Mouse (Mus musculus) naive thymus-derived CD4-positive, alpha-beta T cell, adult 5 months (primary cell): ENCODE measurements around the gene Dagla. TPM values are rescaled to one million over a fixed set of nuclear protein-coding genes. Genes with fewer than 3 reads are reported as not detected.

Experiments
- polyA plus RNA-seq: library from polyadenylated mRNA; unstranded; fragments of 100-300 nt; shearing (Covaris generic); gene quantifications from one replicate; pipeline ENCODE4 v1.2.1, GENCODE M21; 2017

The Dagla gene
- polyA plus RNA-seq = not detected

DNA sequence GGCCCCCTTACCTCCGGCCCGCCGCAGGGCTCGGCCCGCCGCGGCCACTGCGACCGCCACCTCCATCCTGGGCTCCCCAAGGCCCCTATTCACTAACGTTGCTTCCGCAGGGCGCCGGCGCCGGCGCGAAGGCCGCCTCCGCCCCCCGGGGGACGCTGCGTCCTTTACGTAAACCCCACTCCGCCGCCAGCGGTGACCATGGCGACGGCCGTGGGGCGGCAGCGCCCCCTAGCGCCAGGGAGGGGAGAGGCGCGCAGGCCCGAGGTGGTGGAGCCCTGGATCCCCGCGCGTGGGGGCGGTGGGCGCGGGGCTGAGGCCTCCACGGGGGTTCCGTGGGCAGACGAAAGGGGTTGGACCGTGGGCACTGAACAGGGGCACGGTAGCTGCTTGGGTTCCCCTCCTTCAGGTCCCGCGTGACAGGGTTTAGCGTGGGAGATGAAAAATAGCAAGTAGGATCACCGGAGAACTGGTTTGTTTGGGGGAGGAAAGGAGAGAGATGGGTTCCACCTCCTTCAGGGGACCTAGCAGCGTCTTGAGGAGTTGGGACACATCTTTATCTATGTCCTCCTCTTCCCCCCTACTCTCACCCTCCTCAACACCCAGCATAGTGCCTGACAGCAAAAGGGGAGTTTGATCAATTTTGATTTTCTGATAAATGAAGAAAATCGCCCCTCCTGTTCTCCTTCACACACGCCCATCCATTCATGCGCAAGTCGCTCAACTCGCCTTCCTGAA is at the start of gene Dagla:
Dagla (minus strand) TSS at position 68 of the 735 bp plus-strand sequence.

DNA sequence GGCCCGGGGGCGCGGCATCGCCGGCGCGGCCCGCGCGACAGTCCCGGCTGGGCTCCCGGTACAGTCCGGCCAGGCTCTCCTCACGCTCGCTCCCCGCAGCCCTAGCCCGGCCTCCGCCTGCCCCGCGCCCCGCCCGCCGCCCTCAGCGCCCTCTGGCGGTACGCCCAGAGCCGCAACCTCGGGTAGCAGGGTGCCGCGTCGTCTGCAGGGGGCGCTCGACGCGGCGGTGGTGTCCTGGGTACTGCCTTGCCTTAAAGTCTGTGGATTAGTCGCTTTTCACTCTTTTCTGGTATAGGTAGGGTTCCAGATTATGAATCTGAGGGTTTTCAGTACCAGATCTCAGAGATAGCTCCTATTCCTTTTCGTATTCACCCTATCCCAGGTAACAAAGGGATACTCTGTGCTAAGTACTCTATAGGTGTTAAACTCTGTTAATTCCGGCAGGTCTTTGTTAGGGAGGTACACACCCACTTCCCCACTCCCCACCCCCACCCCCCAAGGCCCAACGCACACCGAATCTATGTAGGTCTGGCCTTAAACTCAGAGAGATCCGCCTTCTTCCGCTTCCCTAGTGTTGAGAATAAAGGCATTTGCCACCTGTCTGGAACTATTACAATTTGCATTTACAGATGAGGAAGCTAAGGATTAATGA is 63.9 kb downstream of the Dagla start, which contains the start of gene Myrf:
Myrf (minus strand) TSS at position 95 of the 652 bp plus-strand sequence.

DNA sequence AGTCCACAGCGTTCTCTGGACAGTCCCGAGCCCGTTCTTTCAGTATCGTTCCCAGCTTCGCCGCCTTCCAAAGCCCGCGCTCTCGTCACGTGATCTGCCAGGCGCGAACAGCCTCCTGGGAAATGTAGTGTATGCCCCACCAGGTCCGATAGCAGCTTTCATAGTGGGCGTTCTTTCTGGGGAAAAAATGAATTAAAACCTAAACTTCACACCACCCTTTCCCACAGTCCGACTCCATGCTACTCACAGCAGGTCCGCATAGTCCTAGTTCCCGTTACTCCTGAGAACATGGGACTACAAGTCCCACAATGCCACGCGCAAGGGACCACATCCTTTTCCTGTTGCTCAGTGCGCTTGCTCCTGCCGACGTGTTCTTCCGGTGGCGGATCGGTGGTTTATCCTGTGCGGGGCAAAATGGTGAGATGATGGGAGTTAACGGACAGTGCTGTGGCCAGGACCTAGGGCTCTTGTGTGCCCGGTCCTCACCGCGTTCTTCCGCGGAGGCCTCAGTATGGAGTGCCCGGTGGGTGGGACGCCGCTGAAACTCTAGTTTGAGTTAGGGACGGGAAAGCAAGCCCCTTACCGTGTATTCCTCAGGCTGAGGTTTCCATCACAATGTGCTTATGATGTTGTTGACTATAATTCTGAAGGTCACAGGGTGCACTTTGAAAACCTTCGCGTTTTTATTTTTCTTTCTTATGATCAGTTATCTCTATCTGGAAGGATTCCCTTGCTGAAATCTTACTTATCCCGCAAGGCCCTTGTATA is 100.6 kb downstream of the Dagla start, which contains the start of the genes Tmem258 and Fen1:
Tmem258 (plus strand) TSS at position 167 of the 768 bp plus-strand sequence.
Fen1 (minus strand) TSS at position 322 of the 768 bp plus-strand sequence.

Other genes starting within 250 kb of the Dagla start
- not detected for gene Fads2, start 203.1 kb downstream of the Dagla start, polyA plus RNA-seq
- gene Fads1, start 122.0 kb downstream of the Dagla start, polyA plus RNA-seq = 8.2 TPM
- 185 TPM for gene Tmem258, start 100.9 kb downstream of the Dagla start, polyA plus RNA-seq
- gene Fen1, start 100.7 kb downstream of the Dagla start, polyA plus RNA-seq = 29.1 TPM
- 0.19 TPM for gene Myrf, start 64.1 kb downstream of the Dagla start, polyA plus RNA-seq
- not detected for gene Syt7, start 84.2 kb upstream of the Dagla start, polyA plus RNA-seq
- not detected for gene Lrrc10b, start 152.6 kb upstream of the Dagla start, polyA plus RNA-seq
- 0.39 TPM for gene Ppp1r32, start 178.1 kb upstream of the Dagla start, polyA plus RNA-seq
- 36.9 TPM for gene Cpsf7, start 220.4 kb upstream of the Dagla start, polyA plus RNA-seq
- 50.1 TPM for gene Sdhaf2, start 221.3 kb upstream of the Dagla start, polyA plus RNA-seq